Mouse (Mus musculus): ENCODE measurements around the gene Cdpf1. TPM values are rescaled to one million over a fixed set of nuclear protein-coding genes. Genes with fewer than 3 reads are reported as not detected.

Gene Cdpf1
- 58.2 and 62.2 TPM in 2 replicates for polyA plus RNA-seq (2015; fragmentation: Nextera tagmentation; extraction: Ambion mirVana)

DNA sequence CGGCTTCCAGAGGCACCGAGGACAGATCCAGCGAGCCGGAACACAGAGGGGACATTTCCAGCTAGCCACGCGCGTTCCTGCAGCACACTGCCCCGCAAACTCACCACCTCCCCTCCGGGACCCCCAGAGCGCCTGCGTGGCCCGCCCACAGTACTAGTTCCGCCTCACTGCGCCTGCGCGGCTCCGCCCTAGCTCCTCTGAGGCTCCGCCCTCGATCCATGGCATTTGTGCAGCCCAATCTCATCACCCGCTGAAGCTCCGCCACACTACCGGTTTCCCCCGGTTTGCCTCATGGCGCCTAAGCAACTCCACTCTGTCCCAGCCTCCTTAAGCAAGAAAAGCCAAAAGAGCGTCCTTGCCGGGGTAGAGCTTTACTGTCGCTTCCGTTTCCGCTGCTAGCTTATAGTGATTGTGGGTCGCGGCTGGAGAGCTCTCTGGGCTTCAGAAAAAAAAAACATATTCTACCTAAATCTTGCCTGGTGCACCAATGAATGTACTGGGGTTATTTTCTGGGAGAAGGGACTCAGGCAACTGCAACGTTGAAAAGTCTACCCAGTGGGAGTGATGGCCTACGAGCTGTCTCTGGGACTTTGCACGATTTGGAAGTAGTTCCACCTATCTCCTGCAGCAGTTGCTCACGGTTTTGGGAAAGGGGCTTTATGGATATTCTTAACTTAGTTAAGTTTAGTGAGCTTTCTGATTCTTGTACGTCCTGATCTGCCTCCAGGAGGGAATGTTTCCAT lies at the start of gene Cdpf1:
Cdpf1 (minus strand) TSS at position 163 of the 743 bp plus-strand sequence.
- peak within 1 kb of the TSS; percentile 80 for H3K4me2 ChIP-seq (ENCODE audit: low read depth, low read length)
- WGBS: 2% methylated on average over 36 of the region's 36 CpGs
- peak within 1 kb of the TSS; percentile 93 for H3K27ac ChIP-seq (ENCODE audit: low read length)
- no peaks in the 10 kb centered on the region for H3K27me3 ChIP-seq (replicated peaks; ENCODE audit: control insufficient read depth, insufficient read depth, low read length)
- H3K4me1 ChIP-seq (ENCODE audit: control insufficient read depth, insufficient read depth, low read length): peaks cover 10% of the 10 kb centered on the region
- H3K9ac ChIP-seq (ENCODE audit: low read depth, low read length): peak within 1 kb of the TSS; percentile 90
- no peaks in the 10 kb centered on the region for H3K9me3 ChIP-seq (ENCODE audit: control insufficient read depth, low read length)
- H3K36me3 ChIP-seq (ENCODE audit: control insufficient read depth, insufficient read depth, low read length): no peaks in the 10 kb centered on the region
- H3K4me3 ChIP-seq (ENCODE audit: low read length): peak within 1 kb of the TSS; percentile 82
- ATAC-seq: peak; percentile 91

DNA sequence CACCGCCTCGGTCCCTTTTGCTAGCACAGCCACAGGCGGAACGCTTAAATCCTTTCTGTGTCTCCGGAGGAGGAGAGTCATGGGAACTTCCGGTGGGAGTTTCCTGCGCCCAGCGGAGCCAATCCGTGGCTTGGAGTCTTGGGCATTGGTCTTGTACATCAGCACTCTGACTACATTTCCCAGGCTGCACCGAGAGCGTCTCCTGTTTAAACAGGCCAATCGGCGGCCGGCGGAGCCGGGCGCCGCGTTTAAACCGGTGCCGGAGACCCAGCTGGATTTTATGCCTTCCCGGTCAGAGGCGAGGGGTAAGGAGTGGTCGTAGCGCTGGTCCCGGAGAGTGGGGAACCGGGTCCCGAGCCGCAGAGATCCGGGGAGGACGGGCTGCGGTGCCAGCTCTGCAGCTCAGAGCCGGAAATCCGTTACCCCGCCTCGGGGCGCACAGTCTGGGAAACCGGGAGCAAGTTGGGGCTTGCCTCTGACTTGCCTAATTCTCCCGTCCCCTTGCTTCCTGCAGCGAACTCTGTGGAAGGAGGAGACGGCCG lies 48.1 kb upstream of the Cdpf1 start, which contains the start of gene Gtse1:
Gtse1 (plus strand) TSS at position 256 of the 542 bp plus-strand sequence.
- Histone ChIP-seq H3K27ac (ENCODE audit: low read length) (0 out of 2 replicates have a peak within 1 kb of the TSS, but pooled peaks have one; percentile 25), H3K4me2 (ENCODE audit: low read depth, low read length) (peak within 1 kb of the TSS; percentile 87), H3K9me3 (ENCODE audit: control insufficient read depth, low read length) (no peaks in the 10 kb centered on the region), H3K9ac (ENCODE audit: low read depth, low read length) (peak within 1 kb of the TSS; percentile 79), H3K4me1 (ENCODE audit: control insufficient read depth, insufficient read depth, low read length) (peaks cover 12% of the 10 kb centered on the region), H3K27me3 (replicated peaks; ENCODE audit: control insufficient read depth, insufficient read depth, low read length) (no peaks in the 10 kb centered on the region), H3K4me3 (ENCODE audit: low read length) (peak within 1 kb of the TSS; percentile 55), H3K36me3 (ENCODE audit: control insufficient read depth, insufficient read depth, low read length) (no peaks in the 10 kb centered on the region)
- under 1% methylated on average over 42 of the region's 42 CpGs for WGBS
- ATAC-seq: peak; percentile 99

DNA sequence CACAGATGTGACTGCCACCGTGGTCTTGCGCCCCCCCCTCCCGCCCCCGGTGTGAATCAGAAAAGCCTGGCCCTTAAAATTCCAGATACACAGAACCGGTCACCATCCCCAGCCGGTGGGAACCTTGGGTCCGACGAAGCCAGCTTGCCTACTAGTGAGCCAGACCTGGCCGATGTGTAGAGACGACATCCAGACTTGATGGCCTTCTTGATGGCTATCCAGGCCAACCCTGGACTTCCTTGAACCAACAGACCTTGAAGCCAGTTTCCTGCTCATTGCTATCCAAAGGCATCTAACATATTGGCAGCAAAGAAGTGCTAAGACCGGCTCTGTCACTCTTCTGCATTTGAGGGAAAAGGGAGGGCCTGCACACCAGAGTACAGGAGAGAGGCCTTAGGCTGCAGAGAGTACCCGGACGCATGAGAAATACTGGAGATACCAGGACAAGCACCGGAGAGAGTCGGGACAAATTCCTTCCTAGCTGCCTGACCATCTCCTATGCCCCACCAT lies 47.5 kb upstream of the Cdpf1 start:
- Histone ChIP-seq H3K27ac (ENCODE audit: low read length) (0 out of 2 replicates have a peak overlapping the region, but pooled peaks have one; percentile 25), H3K4me3 (ENCODE audit: low read length) (peak overlapping the region; percentile 55), H3K9ac (ENCODE audit: low read depth, low read length) (peak overlapping the region; percentile 79), H3K4me1 (ENCODE audit: control insufficient read depth, insufficient read depth, low read length) (peaks cover 12% of the 10 kb centered on the region), H3K36me3 (ENCODE audit: control insufficient read depth, insufficient read depth, low read length) (no peaks in the 10 kb centered on the region), H3K27me3 (replicated peaks; ENCODE audit: control insufficient read depth, insufficient read depth, low read length) (no peaks in the 10 kb centered on the region), H3K4me2 (ENCODE audit: low read depth, low read length) (peak overlapping the region; percentile 87), H3K9me3 (ENCODE audit: control insufficient read depth, low read length) (no peaks in the 10 kb centered on the region)
- peak; percentile 33 for ATAC-seq
- WGBS: 8% methylated on average over 15 of the region's 15 CpGs

DNA sequence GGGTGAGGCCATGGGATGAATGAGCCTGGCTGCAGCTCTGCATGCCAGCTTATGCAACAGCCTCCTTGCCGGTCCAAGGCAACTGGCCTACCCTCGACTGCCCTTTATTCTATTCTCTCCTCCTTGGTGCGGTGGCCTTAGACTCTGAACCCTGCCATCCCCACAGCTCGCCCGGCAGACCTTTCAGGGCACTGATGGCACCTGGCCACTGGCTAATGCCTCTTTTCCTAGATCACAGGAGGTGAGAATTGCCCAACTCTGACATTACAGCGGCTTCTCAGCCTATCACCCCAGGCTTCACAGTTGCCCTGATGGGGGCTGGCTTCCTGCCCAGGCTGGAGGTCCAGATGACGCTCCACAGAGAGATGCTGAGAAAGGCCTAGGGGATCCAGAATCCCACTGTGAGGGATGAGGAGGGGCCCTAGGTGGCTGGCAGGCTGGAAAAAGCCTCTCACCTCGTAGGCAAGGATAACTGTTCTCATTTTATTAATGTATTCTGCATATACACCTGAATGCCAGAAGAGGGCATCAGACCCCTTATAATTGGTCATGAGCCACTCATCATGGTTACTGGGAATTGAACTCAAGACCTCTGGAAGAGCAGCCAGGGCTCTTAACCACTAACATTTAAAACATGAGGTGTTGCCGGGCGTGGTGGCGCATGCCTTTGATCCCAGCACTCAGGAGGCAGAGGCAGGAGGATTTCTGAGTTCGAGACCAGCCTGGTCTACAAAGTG lies 40.3 kb upstream of the Cdpf1 start:
- no peak overlapping the region for H3K27ac ChIP-seq (ENCODE audit: low read length)
- no peaks in the 10 kb centered on the region for H3K36me3 ChIP-seq (ENCODE audit: control insufficient read depth, insufficient read depth, low read length)
- H3K27me3 ChIP-seq (replicated peaks; ENCODE audit: control insufficient read depth, insufficient read depth, low read length): no peaks in the 10 kb centered on the region
- no peak overlapping the region for H3K4me2 ChIP-seq (ENCODE audit: low read depth, low read length)
- no peak overlapping the region for H3K9ac ChIP-seq (ENCODE audit: low read depth, low read length)
- no peaks in the 10 kb centered on the region for H3K4me1 ChIP-seq (ENCODE audit: control insufficient read depth, insufficient read depth, low read length)
- WGBS: 81% methylated on average over 12 of the region's 12 CpGs
- no peaks in the 10 kb centered on the region for H3K9me3 ChIP-seq (ENCODE audit: control insufficient read depth, low read length)
- no peak for ATAC-seq
- H3K4me3 ChIP-seq (ENCODE audit: low read length): no peak overlapping the region

DNA sequence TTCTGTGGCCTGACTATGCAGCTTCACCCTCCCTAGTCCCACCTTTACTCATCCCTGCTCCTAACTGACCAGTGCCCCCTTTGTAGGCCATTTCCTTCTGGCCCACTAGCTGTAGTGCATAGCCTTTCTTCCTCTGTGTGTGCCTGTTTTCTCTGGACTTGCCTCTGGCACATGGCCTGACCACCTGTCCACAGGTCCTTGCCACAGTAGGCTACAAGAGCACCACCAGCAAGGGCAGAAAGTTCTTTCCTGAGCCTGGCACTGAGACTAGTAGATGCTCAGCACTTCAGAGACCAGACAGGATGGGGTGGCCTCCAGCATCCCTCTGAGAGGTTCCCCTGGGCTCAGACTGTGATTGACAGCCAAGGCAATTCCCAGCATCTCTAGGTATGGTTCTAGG lies 33.6 kb upstream of the Cdpf1 start:
- no peak overlapping the region for H3K4me3 ChIP-seq (ENCODE audit: low read length)
- H3K4me2 ChIP-seq (ENCODE audit: low read depth, low read length): no peak overlapping the region
- H3K27ac ChIP-seq (ENCODE audit: low read length): no peak overlapping the region
- no peaks in the 10 kb centered on the region for H3K9me3 ChIP-seq (ENCODE audit: control insufficient read depth, low read length)
- no peaks in the 10 kb centered on the region for H3K36me3 ChIP-seq (ENCODE audit: control insufficient read depth, insufficient read depth, low read length)
- no peak overlapping the region for H3K9ac ChIP-seq (ENCODE audit: low read depth, low read length)
- ATAC-seq: no peak
- H3K27me3 ChIP-seq (replicated peaks; ENCODE audit: control insufficient read depth, insufficient read depth, low read length): no peaks in the 10 kb centered on the region
- no peaks in the 10 kb centered on the region for H3K4me1 ChIP-seq (ENCODE audit: control insufficient read depth, insufficient read depth, low read length)

DNA sequence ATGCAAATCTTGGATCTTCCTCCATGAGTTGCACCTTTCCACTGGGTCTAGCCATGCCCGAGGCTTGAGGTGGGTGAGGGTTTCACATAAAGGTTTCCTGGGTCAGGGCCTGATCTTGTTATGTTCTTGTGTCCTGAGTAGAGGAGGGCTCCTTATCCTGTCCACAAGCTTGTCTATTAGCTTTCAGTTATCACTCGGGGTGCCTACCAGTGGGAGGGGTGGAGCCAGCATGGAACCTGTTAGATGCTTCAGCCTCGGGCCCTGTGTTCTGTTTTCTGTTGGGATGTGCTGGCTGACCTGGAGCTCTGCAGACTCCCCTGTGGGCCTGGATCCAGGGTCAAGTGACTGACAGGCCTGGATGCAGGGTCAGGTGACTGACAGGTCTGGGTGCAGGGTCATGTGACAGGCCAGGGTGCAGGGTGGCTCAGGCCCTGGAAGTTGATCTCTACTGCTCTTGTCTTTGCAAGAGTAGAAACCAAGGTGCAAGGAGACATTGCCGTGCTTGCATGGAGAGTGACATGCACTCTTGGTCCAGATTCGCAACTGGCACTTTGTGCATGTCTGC lies 30.4 kb upstream of the Cdpf1 start:
- WGBS: 79% methylated on average over 5 of the region's 5 CpGs

DNA sequence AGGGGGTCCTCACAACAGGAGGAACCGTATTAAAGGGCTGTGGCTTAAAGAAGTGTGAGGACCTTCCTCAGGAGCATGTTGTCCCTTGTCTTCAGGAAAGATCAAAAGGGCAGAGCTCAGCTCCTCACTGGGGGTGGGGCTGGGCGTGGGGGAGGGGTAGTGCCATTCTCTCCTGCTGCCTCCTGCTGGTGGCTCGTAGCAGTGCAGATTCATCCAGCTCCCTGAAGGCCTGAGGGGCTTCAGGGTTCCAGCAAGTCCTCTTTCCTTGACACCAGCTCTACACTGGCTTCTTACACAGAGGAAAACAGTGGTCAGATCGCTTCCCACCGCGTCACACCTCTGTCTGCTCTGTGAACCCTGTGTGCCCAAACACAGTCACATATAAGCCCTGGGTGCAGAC lies 29.5 kb upstream of the Cdpf1 start:
- no peaks in the 10 kb centered on the region for H3K36me3 ChIP-seq (ENCODE audit: control insufficient read depth, insufficient read depth, low read length)
- no peaks in the 10 kb centered on the region for H3K4me1 ChIP-seq (ENCODE audit: control insufficient read depth, insufficient read depth, low read length)
- H3K27me3 ChIP-seq (replicated peaks; ENCODE audit: control insufficient read depth, insufficient read depth, low read length): no peaks in the 10 kb centered on the region
- no peaks in the 10 kb centered on the region for H3K9me3 ChIP-seq (ENCODE audit: control insufficient read depth, low read length)
- no peak overlapping the region for H3K27ac ChIP-seq (ENCODE audit: low read length)
- ATAC-seq: no peak
- WGBS: 35% methylated on average over 6 of the region's 6 CpGs
- no peak overlapping the region for H3K4me2 ChIP-seq (ENCODE audit: low read depth, low read length)
- H3K9ac ChIP-seq (ENCODE audit: low read depth, low read length): no peak overlapping the region
- no peak overlapping the region for H3K4me3 ChIP-seq (ENCODE audit: low read length)

More for the DNA sequence above, 30.4 kb upstream of the Cdpf1 start:
- no peaks in the 10 kb centered on the region for H3K36me3 ChIP-seq (ENCODE audit: control insufficient read depth, insufficient read depth, low read length)
- no peaks in the 10 kb centered on the region for H3K9me3 ChIP-seq (ENCODE audit: control insufficient read depth, low read length)
- no peaks in the 10 kb centered on the region for H3K27me3 ChIP-seq (replicated peaks; ENCODE audit: control insufficient read depth, insufficient read depth, low read length)
- H3K4me1 ChIP-seq (ENCODE audit: control insufficient read depth, insufficient read depth, low read length): no peaks in the 10 kb centered on the region
- no peak overlapping the region for H3K9ac ChIP-seq (ENCODE audit: low read depth, low read length)
- ATAC-seq: no peak
- H3K4me3 ChIP-seq (ENCODE audit: low read length): no peak overlapping the region
- no peak overlapping the region for H3K4me2 ChIP-seq (ENCODE audit: low read depth, low read length)
- H3K27ac ChIP-seq (ENCODE audit: low read length): no peak overlapping the region

DNA sequence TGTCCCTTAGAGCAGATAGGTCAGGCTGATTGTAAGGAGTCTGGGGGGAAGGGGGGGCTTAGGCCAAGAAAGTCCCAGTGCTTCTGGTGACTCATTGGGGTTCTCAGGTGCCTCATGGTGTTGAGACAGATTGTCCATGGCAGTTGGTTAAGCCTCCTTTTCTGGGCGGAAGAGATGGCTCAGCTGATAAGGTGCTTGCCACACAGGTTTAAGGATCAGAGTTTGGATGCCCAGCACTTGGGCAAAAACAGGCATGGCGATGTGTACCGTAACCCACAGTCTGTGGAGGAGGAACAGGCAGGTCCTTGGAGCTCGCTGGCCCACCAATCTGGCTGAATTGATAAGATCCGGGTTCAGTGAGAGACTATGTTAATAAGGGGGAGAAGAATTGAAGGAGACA lies 25.4 kb upstream of the Cdpf1 start:
- 94% methylated on average over 5 of the region's 5 CpGs for WGBS

DNA sequence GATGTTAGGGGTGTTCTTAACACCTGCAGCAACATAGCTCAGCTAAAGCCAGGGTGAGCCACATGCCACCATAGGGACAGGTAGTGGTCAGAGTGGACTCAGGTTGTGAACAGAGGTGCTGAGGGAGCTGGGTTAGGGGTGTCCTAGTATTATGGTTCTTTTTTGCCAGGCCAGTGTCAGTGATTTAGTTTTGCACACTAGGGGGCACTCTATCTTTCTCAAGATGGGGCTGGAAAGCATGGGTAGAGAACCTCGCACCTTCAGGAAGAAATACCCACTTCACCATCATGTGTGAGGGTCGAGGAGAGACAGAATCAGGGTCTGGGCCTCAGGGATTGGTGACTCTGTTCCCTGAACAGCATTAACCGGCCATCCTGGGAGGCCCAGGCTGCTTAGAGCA lies 23.8 kb upstream of the Cdpf1 start:
- Histone ChIP-seq H3K4me1 (ENCODE audit: control insufficient read depth, insufficient read depth, low read length) (peaks cover 8% of the 10 kb centered on the region; the same call in 1 of the 2 replicates), H3K9ac (ENCODE audit: low read depth, low read length) (no peak overlapping the region), H3K36me3 (ENCODE audit: control insufficient read depth, insufficient read depth, low read length) (no peaks in the 10 kb centered on the region), H3K4me3 (ENCODE audit: low read length) (no peak overlapping the region), H3K27ac (ENCODE audit: low read length) (no peak overlapping the region), H3K4me2 (ENCODE audit: low read depth, low read length) (no peak overlapping the region), H3K9me3 (ENCODE audit: control insufficient read depth, low read length) (no peaks in the 10 kb centered on the region), H3K27me3 (replicated peaks; ENCODE audit: control insufficient read depth, insufficient read depth, low read length) (no peaks in the 10 kb centered on the region)
- WGBS: 57% methylated on average over 3 of the region's 3 CpGs
- ATAC-seq: no peak

More for the DNA sequence above, 25.4 kb upstream of the Cdpf1 start:
- H3K9me3 ChIP-seq (ENCODE audit: control insufficient read depth, low read length): no peaks in the 10 kb centered on the region
- no peaks in the 10 kb centered on the region for H3K27me3 ChIP-seq (replicated peaks; ENCODE audit: control insufficient read depth, insufficient read depth, low read length)
- no peak for ATAC-seq
- H3K36me3 ChIP-seq (ENCODE audit: control insufficient read depth, insufficient read depth, low read length): no peaks in the 10 kb centered on the region
- 0 out of 2 replicates have a peak, but pooled peaks cover 4% of the 10 kb centered on the region for H3K4me1 ChIP-seq (ENCODE audit: control insufficient read depth, insufficient read depth, low read length)
- H3K4me3 ChIP-seq (ENCODE audit: low read length): no peak overlapping the region
- no peak overlapping the region for H3K4me2 ChIP-seq (ENCODE audit: low read depth, low read length)
- H3K9ac ChIP-seq (ENCODE audit: low read depth, low read length): no peak overlapping the region
- H3K27ac ChIP-seq (ENCODE audit: low read length): no peak overlapping the region
